Mouse (Mus musculus): ENCODE data around the gene Rtn4. TPM values are rescaled to one million over a fixed set of nuclear protein-coding genes. Genes with fewer than 3 reads are reported as not detected.
A peak's percentile ranks its signal among the peaks of the same experiment; 100 is the strongest.
"Not testable (repeated sequence)": the region's sequence is repeated elsewhere in the genome, so short reads cannot be mapped to it uniquely, and the experiment has no call there.

Gene Rtn4
- polyA plus RNA-seq (2015; fragmentation: Nextera tagmentation; extraction: Ambion mirVana): 131 and 140 TPM in 2 replicates

- H3K4me3 ChIP-seq: peak within 1 kb of the TSS; percentile 81
These were observed at the start of gene Rtn4 for GRCm38 (mm10) chr11:29692683-29693272. TSS of gene Rtn4 (plus strand) at chr11:29692947.

GRCm38 (mm10) chr11:29644421-29644820 is 48.3 kb upstream of the Rtn4 start:
- WGBS: 85% methylated on average over 1 of the region's 1 CpGs
- H3K4me3 ChIP-seq: no peak overlapping the region
- no peaks in the 10 kb centered on the region for H3K27me3 ChIP-seq
- H3K9me3 ChIP-seq: no peaks in the 10 kb centered on the region
- H3K4me1 ChIP-seq: no peaks in the 10 kb centered on the region
- H3K9ac ChIP-seq (replicated peaks): no peak overlapping the region
- no peaks in the 10 kb centered on the region for H3K36me3 ChIP-seq
- no peak overlapping the region for H3K4me2 ChIP-seq (replicated peaks)
- no peak overlapping the region for H3K27ac ChIP-seq (replicated peaks)
- no peak for ATAC-seq (replicated peaks)

More at GRCm38 (mm10) chr11:29692683-29693272, at the start of gene Rtn4:
- Histone ChIP-seq H3K4me2 (replicated peaks) (peak within 1 kb of the TSS; percentile 53), H3K4me1 (peaks cover 28% of the 10 kb centered on the region), H3K36me3 (no peaks in the 10 kb centered on the region), H3K9ac (replicated peaks) (peak within 1 kb of the TSS; percentile 100), H3K9me3 (no peaks in the 10 kb centered on the region), H3K27me3 (no peaks in the 10 kb centered on the region), H3K27ac (replicated peaks) (peak within 1 kb of the TSS; percentile 100)
- under 1% methylated on average over 43 of the region's 43 CpGs for WGBS
- peak; percentile 98 for ATAC-seq (replicated peaks)

- ATAC-seq (replicated peaks): no peak
- no peak overlapping the region for H3K4me2 ChIP-seq (replicated peaks)
- H3K36me3 ChIP-seq: no peaks in the 10 kb centered on the region
- H3K27me3 ChIP-seq: no peaks in the 10 kb centered on the region
- no peaks in the 10 kb centered on the region for H3K9me3 ChIP-seq
- no peak overlapping the region for H3K9ac ChIP-seq (replicated peaks)
- H3K27ac ChIP-seq (replicated peaks): no peak overlapping the region
- WGBS: 81% methylated on average over 5 of the region's 5 CpGs
- H3K4me3 ChIP-seq: no peak overlapping the region
- H3K4me1 ChIP-seq: no peaks in the 10 kb centered on the region
These were observed 47.2 kb upstream of the Rtn4 start for GRCm38 (mm10) chr11:29645411-29646066.

GRCm38 (mm10) chr11:29647568-29648319 is 45.0 kb upstream of the Rtn4 start:
- Histone ChIP-seq H3K9ac (replicated peaks) (no peak overlapping the region), H3K27ac (replicated peaks) (no peak overlapping the region), H3K36me3 (no peaks in the 10 kb centered on the region), H3K4me3 (no peak overlapping the region), H3K27me3 (no peaks in the 10 kb centered on the region), H3K4me1 (no peaks in the 10 kb centered on the region), H3K4me2 (replicated peaks) (no peak overlapping the region), H3K9me3 (no peaks in the 10 kb centered on the region)
- ATAC-seq (replicated peaks): no peak
- WGBS: 67% methylated on average over 6 of the region's 6 CpGs

GRCm38 (mm10) chr11:29655381-29655780 is 37.4 kb upstream of the Rtn4 start:
- not testable (repeated sequence) for H3K9me3 ChIP-seq; H3K27me3 ChIP-seq; H3K27ac ChIP-seq (replicated peaks); ATAC-seq (replicated peaks); H3K4me2 ChIP-seq (replicated peaks); H3K36me3 ChIP-seq; H3K4me1 ChIP-seq; H3K9ac ChIP-seq (replicated peaks); H3K4me3 ChIP-seq
- 94% methylated on average over 3 of the region's 3 CpGs for WGBS

- Histone ChIP-seq H3K4me1 (no peaks in the 10 kb centered on the region), H3K9me3 (no peaks in the 10 kb centered on the region), H3K4me3 (no peak overlapping the region), H3K27me3 (no peaks in the 10 kb centered on the region), H3K36me3 (no peaks in the 10 kb centered on the region), H3K27ac (replicated peaks) (no peak overlapping the region), H3K4me2 (replicated peaks) (no peak overlapping the region), H3K9ac (replicated peaks) (no peak overlapping the region)
- 92% methylated on average over 2 of the region's 2 CpGs for WGBS
- no peak for ATAC-seq (replicated peaks)
These were observed 32.0 kb upstream of the Rtn4 start for GRCm38 (mm10) chr11:29660740-29661139.

GRCm38 (mm10) chr11:29667634-29668033 is 25.1 kb upstream of the Rtn4 start:
- Histone ChIP-seq H3K4me1 (no peaks in the 10 kb centered on the region), H3K27ac (replicated peaks) (no peak overlapping the region), H3K9ac (replicated peaks) (no peak overlapping the region), H3K4me3 (no peak overlapping the region), H3K36me3 (no peaks in the 10 kb centered on the region), H3K9me3 (no peaks in the 10 kb centered on the region), H3K4me2 (replicated peaks) (no peak overlapping the region), H3K27me3 (no peaks in the 10 kb centered on the region)
- WGBS: 90% methylated on average over 3 of the region's 3 CpGs
- ATAC-seq (replicated peaks): no peak

GRCm38 (mm10) chr11:29669706-29670105 is 23.0 kb upstream of the Rtn4 start:
- Histone ChIP-seq H3K4me2 (replicated peaks) (no peak overlapping the region), H3K27me3 (no peaks in the 10 kb centered on the region), H3K4me3 (no peak overlapping the region), H3K4me1 (no peaks in the 10 kb centered on the region), H3K9ac (replicated peaks) (no peak overlapping the region), H3K9me3 (no peaks in the 10 kb centered on the region), H3K27ac (replicated peaks) (no peak overlapping the region), H3K36me3 (no peaks in the 10 kb centered on the region)
- 79% methylated on average over 4 of the region's 4 CpGs for WGBS
- no peak for ATAC-seq (replicated peaks)

- Histone ChIP-seq H3K27me3 (no peaks in the 10 kb centered on the region), H3K9ac (replicated peaks) (no peak overlapping the region), H3K4me2 (replicated peaks) (no peak overlapping the region), H3K4me3 (no peak overlapping the region), H3K9me3 (no peaks in the 10 kb centered on the region), H3K36me3 (no peaks in the 10 kb centered on the region), H3K27ac (replicated peaks) (no peak overlapping the region), H3K4me1 (no peaks in the 10 kb centered on the region)
- ATAC-seq (replicated peaks): no peak
- WGBS: 89% methylated on average over 2 of the region's 2 CpGs
These were observed 19.4 kb upstream of the Rtn4 start for GRCm38 (mm10) chr11:29673359-29673758.

GRCm38 (mm10) chr11:29676718-29677117 is 16.0 kb upstream of the Rtn4 start:
- H3K9ac ChIP-seq (replicated peaks): no peak overlapping the region
- H3K36me3 ChIP-seq: no peaks in the 10 kb centered on the region
- H3K27me3 ChIP-seq: no peaks in the 10 kb centered on the region
- WGBS: 97% methylated on average over 4 of the region's 4 CpGs
- H3K27ac ChIP-seq (replicated peaks): no peak overlapping the region
- H3K4me3 ChIP-seq: no peak overlapping the region
- H3K4me2 ChIP-seq (replicated peaks): no peak overlapping the region
- H3K4me1 ChIP-seq: no peaks in the 10 kb centered on the region
- ATAC-seq (replicated peaks): no peak
- H3K9me3 ChIP-seq: no peaks in the 10 kb centered on the region

GRCm38 (mm10) chr11:29679942-29680341 is 12.8 kb upstream of the Rtn4 start:
- H3K9me3 ChIP-seq: no peaks in the 10 kb centered on the region
- H3K27me3 ChIP-seq: no peaks in the 10 kb centered on the region
- no peak overlapping the region for H3K4me2 ChIP-seq (replicated peaks)
- H3K9ac ChIP-seq (replicated peaks): no peak overlapping the region
- ATAC-seq (replicated peaks): no peak
- H3K4me1 ChIP-seq: no peaks in the 10 kb centered on the region
- no peaks in the 10 kb centered on the region for H3K36me3 ChIP-seq
- no peak overlapping the region for H3K27ac ChIP-seq (replicated peaks)
- WGBS: 86% methylated on average over 3 of the region's 3 CpGs
- no peak overlapping the region for H3K4me3 ChIP-seq

GRCm38 (mm10) chr11:29680771-29681170 is 12.0 kb upstream of the Rtn4 start:
- no peaks in the 10 kb centered on the region for H3K36me3 ChIP-seq
- H3K4me1 ChIP-seq: no peaks in the 10 kb centered on the region
- no peaks in the 10 kb centered on the region for H3K9me3 ChIP-seq
- no peak overlapping the region for H3K9ac ChIP-seq (replicated peaks)
- no peak for ATAC-seq (replicated peaks)
- H3K27ac ChIP-seq (replicated peaks): no peak overlapping the region
- WGBS: 72% methylated on average over 3 of the region's 3 CpGs
- H3K4me3 ChIP-seq: no peak overlapping the region
- H3K27me3 ChIP-seq: no peaks in the 10 kb centered on the region
- H3K4me2 ChIP-seq (replicated peaks): no peak overlapping the region

Data from forebrain, embryonic 15.5 days (tissue).